Mouse (Mus musculus) hindbrain, embryonic 11.5 days (tissue): Measurements from ENCODE around the gene Oxsr1. TPM values are rescaled to one million over a fixed set of nuclear protein-coding genes. Genes with fewer than 3 reads are reported as not detected.

Source experiments
- ATAC-seq: fragments of 200-750 bp; cut with Nextera tagmentation; 2 replicates; pipeline ENCODE4 v1.8.0; 2017; ENCODE audit warnings: mild to moderate bottlenecking, moderate TSS enrichment, moderate library complexity; ENCODE audit not compliant: low FRiP score
- DNase-seq: peaks from one replicate; pipeline ENCODE4 v3.0.0-alpha.2; 2015; ENCODE audit warnings: low spot score
- H3K27ac ChIP-seq: fragments of 300-500 bp; sonication (generic); 2 replicates; pipeline ENCODE4 v1.5.1; 2014; ENCODE audit warnings: mild to moderate bottlenecking, low read depth, low read length
- H3K27me3 ChIP-seq: fragments of 300-500 bp; sonication (generic); 2 replicates; pipeline ENCODE4 v1.6.1; 2014; ENCODE audit warnings: mild to moderate bottlenecking, low read length, moderate library complexity, mixed read lengths; ENCODE audit not compliant: control insufficient read depth, insufficient read depth
- H3K36me3 ChIP-seq: fragments of 300-500 bp; sonication (generic); 2 replicates; pipeline ENCODE4 v1.6.1; 2014; ENCODE audit warnings: mild to moderate bottlenecking, low read length, moderate library complexity, mixed read lengths; ENCODE audit not compliant: control insufficient read depth, insufficient read depth
- H3K4me1 ChIP-seq: fragments of 300-500 bp; sonication (generic); replicated peaks from 2 replicates; pipeline ENCODE4 v1.6.1; 2014; ENCODE audit warnings: low read length, mixed read lengths; ENCODE audit not compliant: control insufficient read depth, insufficient read depth
- H3K4me2 ChIP-seq: fragments of 300-500 bp; sonication (generic); replicated peaks from 2 replicates; pipeline ENCODE4 v1.6.1; 2014; ENCODE audit warnings: mild to moderate bottlenecking, low read depth, low read length
- H3K4me3 ChIP-seq: fragments of 300-500 bp; sonication (generic); 2 replicates; pipeline ENCODE4 v1.5.1; 2014; ENCODE audit warnings: low read depth, low read length
- H3K9ac ChIP-seq: fragments of 300-500 bp; sonication (generic); 2 replicates; pipeline ENCODE4 v1.6.1; 2014; ENCODE audit warnings: low read depth, low read length
- H3K9me3 ChIP-seq: fragments of 300-500 bp; sonication (generic); 2 replicates; pipeline ENCODE4 v1.6.1; 2016; ENCODE audit warnings: low read length; ENCODE audit not compliant: control insufficient read depth
- WGBS: fragments of 180-500 bp; shearing (Covaris S2); extraction: QIAGEN DNeasy Blood & Tissue Kit; methylation state at CpG from one replicate; pipeline ENCODE4 v1.1.7; 2014; 5-methylcytosine and 5-hydroxymethylcytosine counted together
- polyA plus RNA-seq: library from polyadenylated mRNA; unstranded; fragments of >200 nt; fragmentation: Nextera tagmentation; extraction: Ambion mirVana; gene quantifications from 2 replicates; pipeline ENCODE4 v1.2.1, GENCODE M21; 2014

Gene Oxsr1
- polyA plus RNA-seq, 1 experiment from 2014 or later = 17.1 TPM

GRCm38 (mm10) chr9:119357331-119358057 lies 35.3 kb upstream of the Oxsr1 start, which contains the start of gene Xylb:
Gene Xylb, plus strand, starts transcription at chr9:119357381.
- Histone ChIP-seq H3K27ac (no peak within 1 kb of the TSS), H3K4me1 (no peaks in the 10 kb centered on the region), H3K4me2 (peak within 1 kb of the TSS; percentile 67), H3K9ac (peak within 1 kb of the TSS; percentile 56), H3K9me3 (no peaks in the 10 kb centered on the region), H3K36me3 (no peaks in the 10 kb centered on the region), H3K4me3 (peak within 1 kb of the TSS; percentile 39), H3K27me3 (no peaks in the 10 kb centered on the region)
- WGBS = 6% methylated on average over 62 of the region's 65 CpGs
- ATAC-seq (peak; percentile 89), DNase-seq (peak; percentile 94)

GRCm38 (mm10) chr9:119355943-119356342 lies 33.7 kb upstream of the Oxsr1 start:
- Histone ChIP-seq H3K4me1 (no peaks in the 10 kb centered on the region), H3K4me3 (no peak overlapping the region), H3K36me3 (no peaks in the 10 kb centered on the region), H3K9me3 (no peaks in the 10 kb centered on the region), H3K4me2 (no peak overlapping the region), H3K9ac (no peak overlapping the region), H3K27ac (no peak overlapping the region), H3K27me3 (no peaks in the 10 kb centered on the region)
- ATAC-seq (no peak), DNase-seq (no peak)
- 76% methylated on average over 6 of the region's 6 CpGs for WGBS

DNA sequence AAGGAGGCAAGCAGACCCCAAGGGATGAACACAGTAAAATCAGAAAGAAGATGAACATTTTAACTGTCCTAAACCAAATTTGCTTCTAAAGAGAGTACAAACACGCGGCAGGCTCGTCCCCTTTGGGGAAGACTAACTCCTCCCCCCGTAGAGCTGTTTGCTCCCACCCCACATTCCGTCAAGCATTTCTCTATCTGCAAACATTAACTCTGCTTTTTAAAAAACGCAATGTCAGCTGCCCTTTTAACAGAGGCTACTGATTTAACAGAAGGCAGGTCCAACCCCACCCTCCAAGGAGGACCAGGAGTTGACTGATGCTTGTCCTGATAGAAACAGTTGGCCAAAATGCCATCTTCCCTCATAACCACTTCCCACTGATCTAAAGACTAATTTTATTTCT lies 31.7 kb upstream of the Oxsr1 start:
- H3K27ac ChIP-seq = no peak overlapping the region
- no peak overlapping the region for H3K4me3 ChIP-seq
- no peaks in the 10 kb centered on the region for H3K4me1 ChIP-seq
- WGBS = 72% methylated on average over 6 of the region's 6 CpGs
- no peak overlapping the region for H3K4me2 ChIP-seq
- H3K27me3 ChIP-seq = no peaks in the 10 kb centered on the region
- no peak overlapping the region for H3K9ac ChIP-seq
- DNase-seq = no peak
- ATAC-seq = no peak
- H3K36me3 ChIP-seq = no peaks in the 10 kb centered on the region
- H3K9me3 ChIP-seq = no peaks in the 10 kb centered on the region

GRCm38 (mm10) chr9:119352060-119352459 lies 29.8 kb upstream of the Oxsr1 start:
- H3K9ac ChIP-seq = no peak overlapping the region
- H3K9me3 ChIP-seq = no peaks in the 10 kb centered on the region
- ATAC-seq = peak; percentile 79
- no peak overlapping the region for H3K4me2 ChIP-seq
- no peaks in the 10 kb centered on the region for H3K4me1 ChIP-seq
- no peaks in the 10 kb centered on the region for H3K36me3 ChIP-seq
- 20% methylated on average over 4 of the region's 4 CpGs for WGBS
- H3K27me3 ChIP-seq = no peaks in the 10 kb centered on the region
- no peak overlapping the region for H3K27ac ChIP-seq
- DNase-seq = peak; percentile 85
- no peak overlapping the region for H3K4me3 ChIP-seq

DNA sequence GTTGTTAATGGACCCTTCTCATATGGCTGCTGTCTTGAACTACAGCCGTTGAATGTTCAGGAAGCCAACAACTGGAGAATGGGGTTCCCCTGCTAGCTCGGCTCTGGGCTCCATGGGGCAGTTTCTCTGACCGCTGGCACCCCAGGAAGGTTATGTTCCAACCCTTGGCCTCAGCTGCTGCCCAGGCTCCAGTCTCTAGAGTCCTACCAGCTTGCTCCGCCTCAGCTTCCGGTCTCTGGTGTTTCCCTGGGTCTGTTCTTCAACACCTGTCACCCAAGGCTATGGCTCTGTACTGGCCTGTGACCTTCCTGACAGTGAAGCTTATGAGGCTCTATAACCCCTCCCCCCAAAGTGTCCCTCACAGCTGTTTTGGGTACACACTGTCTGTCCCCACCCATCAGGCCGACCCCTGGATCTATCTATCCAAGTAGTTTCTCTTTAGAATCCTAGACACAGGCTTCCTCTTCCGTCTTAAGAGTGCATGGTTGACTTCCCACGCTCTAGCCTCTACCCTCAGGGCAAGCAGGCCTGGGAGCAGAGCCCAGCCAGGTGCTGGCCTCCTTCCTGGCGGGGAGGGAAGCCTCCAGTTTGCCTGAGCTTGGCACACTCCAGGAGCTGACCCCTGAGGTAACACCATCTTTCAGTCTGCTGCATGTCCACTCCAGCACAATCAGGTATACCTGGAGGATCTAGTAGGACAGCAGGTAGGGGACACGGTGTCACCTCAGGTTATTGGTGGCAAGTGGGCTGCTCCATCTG lies 28.9 kb upstream of the Oxsr1 start:
- WGBS = 89% methylated on average over 10 of the region's 10 CpGs
- DNase-seq = no peak
- no peak for ATAC-seq
- H3K27me3 ChIP-seq = no peaks in the 10 kb centered on the region
- no peaks in the 10 kb centered on the region for H3K36me3 ChIP-seq
- no peak overlapping the region for H3K4me3 ChIP-seq
- no peak overlapping the region for H3K4me2 ChIP-seq
- H3K9ac ChIP-seq = no peak overlapping the region
- no peaks in the 10 kb centered on the region for H3K9me3 ChIP-seq
- H3K4me1 ChIP-seq = no peaks in the 10 kb centered on the region
- no peak overlapping the region for H3K27ac ChIP-seq

DNA sequence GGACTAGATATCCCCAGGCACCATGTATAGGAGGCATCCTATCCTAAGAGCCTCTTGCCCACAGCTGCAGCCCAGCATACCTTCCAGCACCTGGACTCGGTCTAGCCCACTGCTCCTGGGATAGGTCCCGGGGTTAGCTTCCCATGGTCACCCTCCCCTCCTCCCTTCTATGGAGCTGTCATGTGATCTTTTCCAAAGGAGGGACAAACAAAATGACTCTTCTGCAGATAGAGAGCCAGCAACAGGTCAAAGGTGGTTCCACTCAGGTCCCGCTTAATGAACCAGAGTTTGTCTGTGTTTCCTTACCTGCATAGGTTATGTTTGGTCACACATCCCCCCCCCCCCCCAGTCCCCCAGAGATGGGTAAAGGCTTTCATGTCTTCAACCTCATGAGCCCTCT lies 28.3 kb upstream of the Oxsr1 start:
- no peak overlapping the region for H3K9ac ChIP-seq
- WGBS = 84% methylated on average over 3 of the region's 3 CpGs
- ATAC-seq = no peak
- H3K36me3 ChIP-seq = no peaks in the 10 kb centered on the region
- H3K4me2 ChIP-seq = no peak overlapping the region
- H3K9me3 ChIP-seq = no peaks in the 10 kb centered on the region
- H3K4me1 ChIP-seq = no peaks in the 10 kb centered on the region
- H3K4me3 ChIP-seq = no peak overlapping the region
- H3K27ac ChIP-seq = no peak overlapping the region
- no peaks in the 10 kb centered on the region for H3K27me3 ChIP-seq
- DNase-seq = no peak

DNA sequence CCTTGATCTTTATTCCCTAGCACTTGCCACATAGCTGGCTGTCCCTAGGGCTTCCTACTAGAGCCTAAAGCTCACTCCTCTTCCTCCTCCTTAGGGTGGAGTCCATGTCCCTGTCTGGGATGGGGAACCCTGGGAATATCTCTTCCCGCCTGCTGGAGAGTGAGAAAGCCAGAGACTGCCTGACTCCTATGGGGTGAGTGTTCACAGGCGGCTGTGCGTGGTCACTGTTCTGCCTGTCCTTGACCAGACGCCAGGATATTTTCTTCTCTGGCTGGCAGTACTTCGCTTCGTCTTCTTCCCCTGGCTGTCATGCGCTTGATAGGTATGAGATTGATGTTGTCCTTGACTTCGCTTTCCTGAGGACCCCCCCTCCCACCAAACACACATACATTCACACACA lies 24.1 kb upstream of the Oxsr1 start:
- Histone ChIP-seq H3K4me3 (no peak overlapping the region), H3K9me3 (no peaks in the 10 kb centered on the region), H3K9ac (no peak overlapping the region), H3K4me1 (peaks cover 4% of the 10 kb centered on the region; the same call in 1 of the 2 replicates), H3K27ac (no peak overlapping the region), H3K27me3 (no peaks in the 10 kb centered on the region), H3K4me2 (no peak overlapping the region), H3K36me3 (peaks cover 2% of the 10 kb centered on the region; the same call in 1 of the 2 replicates)
- DNase-seq (no peak), ATAC-seq (no peak)
- 93% methylated on average over 8 of the region's 8 CpGs for WGBS

DNA sequence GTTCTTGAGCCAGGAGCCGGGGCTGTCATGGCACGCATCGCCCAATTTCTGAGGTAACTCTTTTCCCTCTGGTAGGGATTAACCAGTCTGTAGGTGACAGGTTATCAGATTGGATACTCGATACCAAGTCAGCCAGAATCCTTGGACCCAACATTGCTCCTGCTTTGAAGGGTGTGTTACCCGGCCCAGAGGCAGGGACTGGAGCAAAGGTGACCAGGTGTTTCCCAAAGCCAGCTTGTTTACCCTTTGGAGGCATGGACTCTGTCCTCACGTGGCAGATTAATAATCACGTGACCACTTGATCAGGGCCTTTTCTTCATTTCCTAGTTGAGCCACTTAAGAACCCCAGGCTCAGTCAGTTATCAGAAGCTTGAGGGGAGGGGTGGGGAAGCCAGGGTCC lies 20.5 kb upstream of the Oxsr1 start:
- H3K27me3 ChIP-seq = 0 out of 2 replicates have a peak, but pooled peaks cover 2% of the 10 kb centered on the region
- 92% methylated on average over 7 of the region's 7 CpGs for WGBS
- H3K4me2 ChIP-seq = no peak overlapping the region
- ATAC-seq (no peak), DNase-seq (no peak)
- no peaks in the 10 kb centered on the region for H3K9me3 ChIP-seq
- peaks cover 4% of the 10 kb centered on the region; the same call in 1 of the 2 replicates for H3K4me1 ChIP-seq
- no peak overlapping the region for H3K9ac ChIP-seq
- H3K4me3 ChIP-seq = no peak overlapping the region
- peaks cover 2% of the 10 kb centered on the region; the same call in 1 of the 2 replicates for H3K36me3 ChIP-seq
- no peak overlapping the region for H3K27ac ChIP-seq
